Mouse (Mus musculus) olfactory bulb, adult 2 months (tissue): ENCODE results near the gene Galnt12.

ENCODE experiments used
- CTCF ChIP-seq: fragments of 200-500 bp; IDR thresholded peaks from 2 replicates; pipeline ENCODE4 v1.5.1; 2012; ENCODE audit warnings: low read depth, mild to moderate bottlenecking, low read length, moderate library complexity; ENCODE audit not compliant: insufficient read depth
- POLR2A ChIP-seq: fragments of 200-500 bp; IDR thresholded peaks from 2 replicates; pipeline ENCODE4 v1.6.1; 2012; ENCODE audit warnings: mild to moderate bottlenecking, low read depth, low read length, moderate library complexity; ENCODE audit not compliant: insufficient read depth

DNA sequence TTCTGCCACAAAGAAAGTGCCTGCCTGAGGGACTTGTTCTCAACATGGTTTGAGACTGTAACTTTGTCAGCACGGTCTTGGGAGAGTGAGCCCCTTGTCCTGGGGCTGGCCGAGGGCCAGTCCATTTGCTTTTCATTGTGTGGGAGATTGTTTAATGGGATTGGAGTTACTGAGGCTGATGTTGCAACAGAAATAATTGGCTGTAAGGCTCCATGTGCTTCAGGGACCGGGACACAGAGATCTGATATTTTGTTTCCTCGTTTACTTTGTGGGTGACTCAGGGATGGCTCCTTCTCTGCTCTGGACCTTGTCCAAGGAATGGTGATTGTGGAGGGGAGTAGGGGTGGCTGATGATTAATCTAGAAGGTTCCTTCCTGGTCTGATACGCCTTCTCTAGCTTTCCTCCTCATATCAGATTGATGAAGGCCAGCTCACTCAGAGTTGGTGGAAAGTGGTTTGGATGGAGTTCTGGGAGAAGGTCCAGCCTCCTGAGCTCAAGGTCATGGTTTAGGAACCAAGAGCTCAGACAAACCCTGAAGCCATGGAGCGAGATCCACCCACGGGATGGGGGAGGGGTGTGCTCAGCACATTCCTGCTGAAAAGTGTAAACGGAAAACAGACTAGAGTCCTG is 60.0 kb downstream of the Galnt12 start:
- TF ChIP-seq CTCF, result no peak
- TF ChIP-seq POLR2A, result no peak
